Mouse (Mus musculus): Measurements from ENCODE around the gene Metap1d. TPM values are rescaled to one million over a fixed set of nuclear protein-coding genes. Genes with fewer than 3 reads are reported as not detected.

The Metap1d gene
- polyA plus RNA-seq, 1 experiment from 2014 or later = 17.0 TPM

DNA sequence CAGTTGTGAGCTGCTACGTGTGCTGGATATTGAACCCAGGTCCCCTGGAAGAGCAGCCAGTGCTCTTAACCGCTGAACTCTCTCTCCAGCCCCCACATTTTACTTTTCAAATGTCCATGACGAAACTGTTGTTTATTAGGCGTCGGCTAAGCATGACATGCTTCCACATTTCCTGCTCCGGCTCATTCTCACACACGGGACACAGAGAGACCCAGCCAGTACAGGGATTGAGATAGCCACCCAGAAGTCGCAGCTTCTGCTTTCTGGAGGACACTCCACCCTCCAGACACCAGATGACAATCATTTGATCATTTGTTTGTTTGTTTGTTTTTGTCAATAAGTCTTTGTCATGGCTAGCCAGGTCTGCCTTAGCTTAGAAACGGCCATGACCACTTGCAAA is 51.8 kb downstream of the Metap1d start:
- H3K4me2 ChIP-seq (replicated peaks; ENCODE audit: low read depth) = no peak overlapping the region
- no peaks in the 10 kb centered on the region for H3K9me3 ChIP-seq (ENCODE audit: control insufficient read depth, low read length)
- no peak overlapping the region for H3K27ac ChIP-seq (replicated peaks)
- no peaks in the 10 kb centered on the region for H3K36me3 ChIP-seq (ENCODE audit: control insufficient read depth, insufficient read depth, low read length)
- ATAC-seq (ENCODE audit: low FRiP score, low TSS enrichment) (no peak), DNase-seq (ENCODE audit: low spot score) (no peak)
- H3K4me3 ChIP-seq (ENCODE audit: low read depth, low read length) = no peak overlapping the region
- no peaks in the 10 kb centered on the region for H3K4me1 ChIP-seq (replicated peaks; ENCODE audit: control insufficient read depth, insufficient read depth)
- H3K9ac ChIP-seq (ENCODE audit: low read length) = no peak overlapping the region
- TF ChIP-seq EP300 (optimal IDR thresholded peaks at IDR 0.05) = no peak
- no peak for TF ChIP-seq CTCF (IDR thresholded peaks at IDR 0.05; ENCODE audit: low read depth)
- WGBS = 50% methylated on average over 9 of the region's 9 CpGs
- no peaks in the 10 kb centered on the region for H3K27me3 ChIP-seq (ENCODE audit: control insufficient read depth, insufficient read depth, low read length)

DNA sequence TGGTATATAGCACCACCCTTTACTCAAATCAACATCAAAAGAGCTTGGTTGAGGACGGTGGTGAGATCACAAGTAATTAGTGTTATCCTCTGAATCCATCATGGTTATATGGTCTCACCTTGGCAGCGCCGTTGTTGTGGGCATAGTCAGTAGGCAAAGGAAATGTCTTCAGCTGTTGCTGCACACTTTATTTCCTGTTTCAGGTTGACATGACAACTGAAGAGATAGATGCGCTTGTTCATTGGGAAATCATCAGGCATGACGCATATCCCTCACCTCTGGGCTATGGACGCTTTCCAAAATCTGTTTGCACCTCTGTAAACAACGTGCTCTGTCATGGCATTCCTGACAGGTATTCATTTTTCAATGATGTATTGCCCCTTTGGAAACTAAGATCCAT is 58.1 kb downstream of the Metap1d start:
- no peaks in the 10 kb centered on the region for H3K36me3 ChIP-seq (ENCODE audit: control insufficient read depth, insufficient read depth, low read length)
- no peaks in the 10 kb centered on the region for H3K9me3 ChIP-seq (ENCODE audit: control insufficient read depth, low read length)
- H3K27me3 ChIP-seq (ENCODE audit: control insufficient read depth, insufficient read depth, low read length) = no peaks in the 10 kb centered on the region
- no peaks in the 10 kb centered on the region for H3K4me1 ChIP-seq (replicated peaks; ENCODE audit: control insufficient read depth, insufficient read depth)
- no peak overlapping the region for H3K4me2 ChIP-seq (replicated peaks; ENCODE audit: low read depth)
- ATAC-seq (ENCODE audit: low FRiP score, low TSS enrichment) = no peak
- H3K4me3 ChIP-seq (ENCODE audit: low read depth, low read length) = no peak overlapping the region
- H3K9ac ChIP-seq (ENCODE audit: low read length) = no peak overlapping the region
- WGBS = 77% methylated on average over 7 of the region's 7 CpGs
- H3K27ac ChIP-seq (replicated peaks) = no peak overlapping the region
- DNase-seq (ENCODE audit: low spot score) = no peak
- TF ChIP-seq EP300 (optimal IDR thresholded peaks at IDR 0.05) = no peak
- no peak for TF ChIP-seq CTCF (IDR thresholded peaks at IDR 0.05; ENCODE audit: low read depth)

DNA sequence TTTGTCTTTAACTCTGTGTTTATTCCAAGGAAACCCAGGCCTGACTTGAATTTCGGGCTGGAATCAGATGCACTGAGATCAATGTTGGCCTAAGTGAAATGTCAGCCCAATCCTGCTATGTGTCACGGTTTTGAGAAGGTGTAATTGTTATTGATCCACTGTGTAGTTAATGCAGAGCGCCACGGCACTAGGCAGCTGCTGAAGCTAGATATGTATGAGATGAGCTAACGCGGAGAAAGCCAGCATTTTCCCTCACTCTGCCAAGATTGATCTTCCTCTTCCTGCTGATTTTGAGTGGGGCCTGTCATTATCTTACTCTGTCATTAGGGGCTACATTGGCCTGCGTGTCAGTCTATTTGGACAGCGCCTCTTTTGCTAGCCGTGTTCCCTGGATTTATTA is 59.2 kb downstream of the Metap1d start:
- DNase-seq (ENCODE audit: low spot score) = no peak
- TF ChIP-seq EP300 (optimal IDR thresholded peaks at IDR 0.05) = no peak
- TF ChIP-seq CTCF (IDR thresholded peaks at IDR 0.05; ENCODE audit: low read depth) = no peak
- H3K9ac ChIP-seq (ENCODE audit: low read length) = no peak overlapping the region
- no peaks in the 10 kb centered on the region for H3K36me3 ChIP-seq (ENCODE audit: control insufficient read depth, insufficient read depth, low read length)
- no peak for ATAC-seq (ENCODE audit: low FRiP score, low TSS enrichment)
- no peak overlapping the region for H3K4me3 ChIP-seq (ENCODE audit: low read depth, low read length)
- no peaks in the 10 kb centered on the region for H3K9me3 ChIP-seq (ENCODE audit: control insufficient read depth, low read length)
- no peaks in the 10 kb centered on the region for H3K27me3 ChIP-seq (ENCODE audit: control insufficient read depth, insufficient read depth, low read length)
- WGBS = 66% methylated on average over 9 of the region's 9 CpGs
- H3K4me1 ChIP-seq (replicated peaks; ENCODE audit: control insufficient read depth, insufficient read depth) = no peaks in the 10 kb centered on the region
- H3K27ac ChIP-seq (replicated peaks) = no peak overlapping the region
- H3K4me2 ChIP-seq (replicated peaks; ENCODE audit: low read depth) = no peak overlapping the region

DNA sequence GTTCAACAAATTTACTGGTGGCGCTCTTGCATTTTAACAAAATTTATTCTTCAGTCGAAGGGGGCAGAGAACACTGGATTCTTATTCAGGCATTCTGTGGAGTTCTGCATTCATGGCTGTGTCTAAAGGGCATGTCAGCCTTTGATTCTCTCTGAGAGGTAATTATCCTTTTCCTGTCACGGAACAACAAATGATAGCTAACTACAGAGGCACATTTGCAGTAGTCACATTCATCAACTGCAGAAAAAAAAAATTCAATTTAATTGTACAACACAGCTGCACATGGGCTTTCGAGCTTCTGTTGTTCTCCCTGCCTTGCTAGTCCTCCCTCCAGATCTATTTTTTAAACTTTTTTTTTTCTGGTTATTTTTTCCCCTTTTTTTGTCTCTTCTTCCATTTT is 63.9 kb downstream of the Metap1d start:
- no peak overlapping the region for H3K27ac ChIP-seq (replicated peaks)
- H3K4me1 ChIP-seq (replicated peaks; ENCODE audit: control insufficient read depth, insufficient read depth) = no peaks in the 10 kb centered on the region
- peaks cover 3% of the 10 kb centered on the region; the same call in 1 of the 2 replicates for H3K27me3 ChIP-seq (ENCODE audit: control insufficient read depth, insufficient read depth, low read length)
- H3K36me3 ChIP-seq (ENCODE audit: control insufficient read depth, insufficient read depth, low read length) = no peaks in the 10 kb centered on the region
- no peaks in the 10 kb centered on the region for H3K9me3 ChIP-seq (ENCODE audit: control insufficient read depth, low read length)
- H3K9ac ChIP-seq (ENCODE audit: low read length) = no peak overlapping the region
- no peak overlapping the region for H3K4me2 ChIP-seq (replicated peaks; ENCODE audit: low read depth)
- TF ChIP-seq EP300 (optimal IDR thresholded peaks at IDR 0.05) (no peak), CTCF (IDR thresholded peaks at IDR 0.05; ENCODE audit: low read depth) (no peak)
- no peak overlapping the region for H3K4me3 ChIP-seq (ENCODE audit: low read depth, low read length)
- ATAC-seq (ENCODE audit: low FRiP score, low TSS enrichment) (no peak), DNase-seq (ENCODE audit: low spot score) (no peak)
- WGBS = 77% methylated on average over 4 of the region's 4 CpGs

DNA sequence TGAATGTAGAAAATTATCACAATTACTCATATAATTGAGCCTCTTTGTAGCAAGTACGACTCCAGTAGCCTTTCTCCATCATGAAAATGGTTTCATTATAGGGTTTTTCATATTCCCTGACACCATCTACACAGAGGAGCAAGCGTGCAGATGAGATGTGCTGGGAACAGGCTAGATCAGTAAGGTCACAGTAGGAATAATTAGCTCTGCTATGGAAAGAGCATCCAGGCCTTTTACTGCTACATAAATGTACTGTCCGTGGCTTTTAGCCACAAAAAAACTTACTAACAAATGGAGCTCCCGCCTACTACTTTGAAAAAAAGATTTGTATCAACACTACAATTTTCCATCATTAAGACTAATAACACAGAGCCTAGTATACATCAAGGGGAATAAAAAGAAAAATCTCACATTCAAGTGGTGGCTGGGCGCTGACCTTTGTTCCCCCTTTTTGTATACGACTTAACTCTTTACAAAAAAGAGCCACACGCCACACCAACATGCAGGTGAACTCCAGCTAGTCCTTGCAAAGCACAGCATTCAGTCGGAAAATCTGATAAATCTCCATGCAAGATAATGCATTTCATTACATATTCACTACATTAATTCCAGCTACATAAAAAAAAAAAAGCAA is 64.5 kb downstream of the Metap1d start:
- no peaks in the 10 kb centered on the region for H3K9me3 ChIP-seq (ENCODE audit: control insufficient read depth, low read length)
- TF ChIP-seq EP300 (optimal IDR thresholded peaks at IDR 0.05) (no peak), CTCF (IDR thresholded peaks at IDR 0.05; ENCODE audit: low read depth) (no peak)
- peaks cover 3% of the 10 kb centered on the region; the same call in 1 of the 2 replicates for H3K27me3 ChIP-seq (ENCODE audit: control insufficient read depth, insufficient read depth, low read length)
- no peak overlapping the region for H3K4me3 ChIP-seq (ENCODE audit: low read depth, low read length)
- no peak overlapping the region for H3K4me2 ChIP-seq (replicated peaks; ENCODE audit: low read depth)
- 76% methylated on average over 8 of the region's 8 CpGs for WGBS
- no peak overlapping the region for H3K27ac ChIP-seq (replicated peaks)
- DNase-seq (ENCODE audit: low spot score) (no peak), ATAC-seq (ENCODE audit: low FRiP score, low TSS enrichment) (no peak)
- no peaks in the 10 kb centered on the region for H3K36me3 ChIP-seq (ENCODE audit: control insufficient read depth, insufficient read depth, low read length)
- H3K4me1 ChIP-seq (replicated peaks; ENCODE audit: control insufficient read depth, insufficient read depth) = no peaks in the 10 kb centered on the region
- no peak overlapping the region for H3K9ac ChIP-seq (ENCODE audit: low read length)

DNA sequence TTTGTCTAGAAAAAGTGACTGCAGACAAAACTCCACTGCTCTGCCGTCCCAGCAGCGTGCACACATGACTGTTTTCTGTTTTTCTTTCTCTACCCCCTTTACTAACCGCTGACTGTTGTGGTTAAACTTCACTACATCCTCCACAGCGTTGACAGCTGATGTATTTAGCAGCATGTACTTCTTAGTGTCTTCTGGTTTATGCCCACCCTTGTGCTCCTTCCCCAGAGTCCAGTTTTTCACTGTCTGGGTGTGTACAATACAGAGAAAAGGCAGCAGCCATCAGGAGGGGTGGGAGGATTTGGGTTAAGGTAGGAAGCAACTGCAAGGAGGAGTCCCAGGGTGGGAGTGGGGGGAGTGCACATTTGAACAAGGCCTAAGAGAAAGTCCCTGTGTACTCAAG is 69.8 kb downstream of the Metap1d start:
- no peak overlapping the region for H3K4me3 ChIP-seq (ENCODE audit: low read depth, low read length)
- peaks cover 23% of the 10 kb centered on the region; the same call in 1 of the 2 replicates for H3K27me3 ChIP-seq (ENCODE audit: control insufficient read depth, insufficient read depth, low read length)

More for the DNA sequence above, 69.8 kb downstream of the Metap1d start:
- no peak overlapping the region for H3K9ac ChIP-seq (ENCODE audit: low read length)
- ATAC-seq (ENCODE audit: low FRiP score, low TSS enrichment) (no peak), DNase-seq (ENCODE audit: low spot score) (no peak)
- H3K9me3 ChIP-seq (ENCODE audit: control insufficient read depth, low read length) = no peaks in the 10 kb centered on the region
- no peaks in the 10 kb centered on the region for H3K36me3 ChIP-seq (ENCODE audit: control insufficient read depth, insufficient read depth, low read length)
- H3K27ac ChIP-seq (replicated peaks) = no peak overlapping the region
- TF ChIP-seq EP300 (optimal IDR thresholded peaks at IDR 0.05) = no peak
- no peak for TF ChIP-seq CTCF (IDR thresholded peaks at IDR 0.05; ENCODE audit: low read depth)
- 75% methylated on average over 4 of the region's 4 CpGs for WGBS
- H3K4me1 ChIP-seq (replicated peaks; ENCODE audit: control insufficient read depth, insufficient read depth) = no peaks in the 10 kb centered on the region
- no peak overlapping the region for H3K4me2 ChIP-seq (replicated peaks; ENCODE audit: low read depth)

Measured in stomach, postnatal 0 days (tissue).